Mouse (Mus musculus): ENCODE measurements at regions not wholly inside any gene's neighbourhood (a gene's known extent, or its start where the extent isn't known, plus 50 kb on each side); places are given as distances from the start of the nearest gene placed in this dataset.

GRCm38 (mm10) chr1:109081337-109081736 is 900.9 kb upstream of the Cdh7 start:
- DNase-seq, result no peak

DNA sequence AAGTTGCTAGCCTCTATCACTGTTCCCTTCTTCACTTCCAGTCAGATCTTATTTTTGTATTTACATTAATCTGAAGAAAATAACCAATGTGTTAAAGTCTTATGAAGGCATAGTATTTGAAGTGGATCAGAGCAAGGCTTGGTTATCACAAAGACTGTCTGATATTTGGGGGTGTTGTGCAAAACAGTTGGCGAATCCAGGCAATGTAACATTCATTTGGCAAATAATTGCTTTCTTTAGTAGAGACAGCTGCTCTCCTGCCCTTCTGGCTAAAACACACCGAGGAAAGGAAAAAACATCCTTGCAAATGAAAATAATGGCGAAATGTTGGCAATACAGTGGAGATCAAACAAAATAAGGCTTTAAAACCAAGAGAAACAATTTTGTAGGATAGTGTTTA is 896.1 kb upstream of the Cdh7 start:
- no peak for DNase-seq

DNA sequence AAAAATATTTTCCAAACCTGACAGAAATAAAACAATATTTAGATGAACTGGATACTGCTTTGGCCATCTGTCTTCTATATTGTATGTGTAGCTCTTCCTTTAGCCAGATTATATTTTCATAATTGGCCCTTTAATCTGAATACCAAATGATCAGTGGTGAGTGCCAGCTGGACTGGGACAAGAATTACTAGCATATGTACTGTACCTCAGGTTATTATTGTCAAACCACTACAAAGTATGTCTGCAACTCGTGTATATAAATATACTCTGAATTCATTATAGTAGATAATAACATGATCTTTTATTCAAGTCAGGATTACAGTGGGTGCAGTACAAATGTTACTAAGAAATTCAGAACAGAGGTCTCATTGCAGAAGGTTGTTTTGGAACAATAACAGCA is 877.2 kb upstream of the Cdh7 start:
- DNase-seq, result peak in 1 of 2 experiments; percentile 7

Data from cerebellum, postnatal 36 days (tissue).